Mouse (Mus musculus): ENCODE measurements at regions not wholly inside any gene's neighbourhood (a gene's known extent, or its start where the extent isn't known, plus 50 kb on each side); places are given as distances from the start of the nearest gene placed in this dataset.
A peak's percentile ranks its signal among the peaks of the same experiment; 100 is the strongest.

- no peaks in the 10 kb centered on the region for H3K36me3 ChIP-seq (ENCODE audit: control insufficient read depth, insufficient read depth)
- TF ChIP-seq USF1 (IDR thresholded peaks at IDR 0.05; ENCODE audit: low read depth) = peak; percentile 51
- no peak for TF ChIP-seq MYOG (IDR thresholded peaks at IDR 0.05; ENCODE audit: control insufficient read depth, extremely low read depth, insufficient read length)
- no peaks in the 10 kb centered on the region for H3K27me3 ChIP-seq (ENCODE audit: control insufficient read depth, insufficient read depth, insufficient read length)
- no peak overlapping the region for H3K4me3 ChIP-seq (ENCODE audit: insufficient read depth, poor library complexity, severe bottlenecking)
- no peak overlapping the region for H3ac ChIP-seq (ENCODE audit: control insufficient read depth, insufficient read length, low read depth)
- no peaks in the 10 kb centered on the region for H3K79me2 ChIP-seq (ENCODE audit: control insufficient read depth, insufficient read depth)
- H3K79me3 ChIP-seq (ENCODE audit: low read depth) = no peaks in the 10 kb centered on the region
These were observed 54.4 kb upstream of the Gm6993 start for GRCm38 (mm10) chr12:31185933-31186845.

- H3K27me3 ChIP-seq (ENCODE audit: control insufficient read depth, insufficient read depth, insufficient read length) = no peaks in the 10 kb centered on the region
- H3K36me3 ChIP-seq (ENCODE audit: control insufficient read depth, insufficient read depth) = no peaks in the 10 kb centered on the region
- no peaks in the 10 kb centered on the region for H3K79me2 ChIP-seq (ENCODE audit: control insufficient read depth, insufficient read depth)
- no peak overlapping the region for H3ac ChIP-seq (ENCODE audit: control insufficient read depth, insufficient read length, low read depth)
- no peaks in the 10 kb centered on the region for H3K79me3 ChIP-seq (ENCODE audit: low read depth)
- TF ChIP-seq MYOD1 (IDR thresholded peaks at IDR 0.05; ENCODE audit: control insufficient read depth, insufficient read length, low read depth) = no peak
- TF ChIP-seq CEBPB (IDR thresholded peaks at IDR 0.05; ENCODE audit: low read depth) = no peak
- TF ChIP-seq MAX (IDR thresholded peaks at IDR 0.05) = no peak
- TF ChIP-seq USF1 (IDR thresholded peaks at IDR 0.05; ENCODE audit: low read depth) = no peak
- no peak for TF ChIP-seq MYOG (IDR thresholded peaks at IDR 0.05; ENCODE audit: control insufficient read depth, extremely low read depth, insufficient read length)
- TF ChIP-seq CTCF (IDR thresholded peaks at IDR 0.05; ENCODE audit: control insufficient read depth, insufficient read depth, insufficient read length) = no peak
- no peak for TF ChIP-seq FOSL1 (IDR thresholded peaks at IDR 0.05; ENCODE audit: insufficient read depth, low read length, poor library complexity, severe bottlenecking)
- H3K4me3 ChIP-seq (ENCODE audit: insufficient read depth, poor library complexity, severe bottlenecking) = no peak overlapping the region
These were observed 52.5 kb upstream of the Gm6993 start for GRCm38 (mm10) chr12:31188011-31188576.

GRCm38 (mm10) chr12:31190265-31190664 is 50.3 kb upstream of the Gm6993 start:
- Histone ChIP-seq H3ac (ENCODE audit: control insufficient read depth, insufficient read length, low read depth) (no peak overlapping the region), H3K79me3 (ENCODE audit: low read depth) (no peaks in the 10 kb centered on the region), H3K79me2 (ENCODE audit: control insufficient read depth, insufficient read depth) (no peaks in the 10 kb centered on the region), H3K27me3 (ENCODE audit: control insufficient read depth, insufficient read depth, insufficient read length) (no peaks in the 10 kb centered on the region), H3K36me3 (ENCODE audit: control insufficient read depth, insufficient read depth) (no peaks in the 10 kb centered on the region), H3K4me3 (ENCODE audit: insufficient read depth, poor library complexity, severe bottlenecking) (no peak overlapping the region)
- TF ChIP-seq MYOG (IDR thresholded peaks at IDR 0.05; ENCODE audit: control insufficient read depth, extremely low read depth, insufficient read length) (no peak), USF1 (IDR thresholded peaks at IDR 0.05; ENCODE audit: low read depth) (no peak), CEBPB (IDR thresholded peaks at IDR 0.05; ENCODE audit: low read depth) (no peak), MYOD1 (IDR thresholded peaks at IDR 0.05; ENCODE audit: control insufficient read depth, insufficient read length, low read depth) (no peak), MAX (IDR thresholded peaks at IDR 0.05) (no peak), CTCF (IDR thresholded peaks at IDR 0.05; ENCODE audit: control insufficient read depth, insufficient read depth, insufficient read length) (no peak), FOSL1 (IDR thresholded peaks at IDR 0.05; ENCODE audit: insufficient read depth, low read length, poor library complexity, severe bottlenecking) (no peak)

Data from C2C12 (cell line).